Mouse (Mus musculus): ENCODE measurements around the gene Rab40c.

The Rab40c gene

DNA sequence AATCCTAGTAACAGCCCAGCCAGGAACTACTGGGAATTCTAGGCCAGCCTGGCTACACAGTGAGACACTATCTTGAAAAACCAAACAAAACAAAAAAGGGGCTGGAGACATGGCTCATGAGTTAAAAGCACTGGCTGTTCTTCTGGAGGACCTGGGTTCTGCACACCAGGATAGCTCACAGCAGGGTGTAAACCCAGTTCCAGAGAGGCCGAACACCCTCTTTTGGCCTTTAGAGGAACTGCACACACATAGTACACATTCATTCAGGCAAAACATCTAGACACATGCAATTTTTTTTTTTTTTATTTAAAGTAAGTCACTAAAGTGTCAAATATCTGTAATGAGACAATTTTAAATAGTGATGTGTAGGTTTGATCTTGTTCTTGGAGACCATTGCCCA lies 19.3 kb downstream of the Rab40c start:
- in situ Hi-C loops (cut with MboI, MseI), result no loop called here

DNA sequence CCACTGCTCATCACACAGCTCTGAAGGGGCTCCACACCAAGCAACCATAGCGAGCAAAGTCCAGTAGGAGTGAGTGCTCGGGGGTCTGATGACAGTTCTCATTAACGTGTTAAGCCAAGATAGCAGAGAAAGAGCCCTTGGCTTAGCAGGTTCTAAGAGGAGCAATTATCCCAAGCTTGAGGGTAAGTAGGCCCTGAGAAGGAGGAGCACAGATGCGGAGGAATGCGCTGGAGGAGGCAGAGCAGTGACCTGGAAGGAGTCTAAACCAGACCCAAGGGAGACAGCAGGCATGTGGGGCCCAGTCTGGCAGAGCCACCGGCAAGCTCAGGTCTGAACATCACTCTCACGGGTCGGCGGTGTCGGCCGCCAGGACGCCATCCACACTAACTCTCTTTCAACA lies 23.6 kb downstream of the Rab40c start:
- in situ Hi-C loops (cut with MboI, MseI), result no loop called here

DNA sequence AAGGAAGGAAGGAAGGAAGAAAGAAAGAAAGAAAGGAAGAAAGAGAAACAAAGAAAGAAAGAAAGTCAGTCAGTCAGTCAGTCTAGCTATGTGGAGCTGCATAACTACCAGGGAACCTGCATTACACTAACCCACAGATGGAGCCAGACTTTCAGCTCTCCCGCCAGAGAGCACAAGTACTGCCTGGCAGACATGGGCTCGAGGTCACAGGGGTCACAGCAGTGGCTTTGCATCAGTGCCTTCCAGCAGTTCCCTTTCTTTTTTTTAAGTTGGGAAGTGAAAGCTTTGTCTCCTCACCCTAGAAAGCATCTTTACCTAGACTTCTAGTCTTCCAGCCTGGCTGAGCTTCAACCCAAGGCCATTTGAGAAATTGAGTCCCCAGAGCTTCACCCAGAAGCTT lies 24.1 kb downstream of the Rab40c start:
- in situ Hi-C loops (cut with MboI, MseI), result no loop called here

DNA sequence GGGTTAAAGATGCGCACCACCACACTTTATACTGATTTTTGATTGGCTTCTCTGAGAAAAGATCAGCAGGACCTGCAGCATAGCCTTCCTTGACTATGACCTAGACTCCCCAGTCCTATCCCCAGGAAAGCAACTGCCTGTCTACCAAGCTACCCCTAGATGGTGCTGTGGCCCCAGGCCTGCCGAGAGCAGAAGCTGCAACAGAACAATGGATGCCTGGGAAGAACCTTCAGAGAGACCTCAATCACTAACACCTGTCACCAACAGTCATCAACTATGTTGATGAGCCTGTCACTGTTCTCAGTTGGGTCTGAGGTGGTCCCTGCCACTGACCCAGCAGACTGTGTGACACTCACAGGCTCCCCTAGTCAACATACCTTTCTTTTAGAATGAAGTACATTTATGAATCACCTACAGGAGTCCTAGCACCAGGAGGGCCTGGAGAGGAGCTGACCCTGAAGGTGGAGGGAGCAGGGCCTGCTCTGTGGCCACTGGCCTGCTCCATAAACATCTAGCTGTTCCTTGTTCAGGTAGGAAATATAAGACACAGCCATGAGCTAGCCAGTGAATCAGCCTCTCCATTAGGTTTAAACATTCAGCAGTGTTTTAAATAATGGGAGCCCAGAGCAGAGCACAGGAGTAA lies 25.4 kb downstream of the Rab40c start:
- in situ Hi-C loops (cut with MboI, MseI), result no loop called here

DNA sequence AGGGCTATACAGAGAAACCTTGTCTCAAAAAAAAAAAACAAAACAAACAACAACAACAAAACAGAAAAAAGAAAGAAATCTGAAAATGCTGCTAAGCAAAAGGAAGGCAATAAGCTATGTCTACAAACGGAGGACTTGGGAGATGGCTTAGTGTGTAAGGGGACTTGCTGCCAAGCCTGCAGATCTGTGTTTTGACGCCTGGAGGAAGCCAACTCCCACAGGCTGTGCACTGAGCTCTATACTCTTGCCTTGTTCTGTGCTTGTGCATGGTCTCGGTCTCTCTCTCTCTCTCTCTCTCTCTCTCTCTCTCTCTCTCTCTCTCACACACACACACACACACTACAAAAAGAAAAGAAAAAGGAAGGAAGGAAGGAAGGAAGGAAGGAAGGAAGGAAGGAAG lies 30.7 kb downstream of the Rab40c start:
- in situ Hi-C loops (cut with MboI, MseI), result loop anchor here (5.0 kb wide), 1 partner anchor 103 kb away; no protein-coding TSS in a partner anchor

DNA sequence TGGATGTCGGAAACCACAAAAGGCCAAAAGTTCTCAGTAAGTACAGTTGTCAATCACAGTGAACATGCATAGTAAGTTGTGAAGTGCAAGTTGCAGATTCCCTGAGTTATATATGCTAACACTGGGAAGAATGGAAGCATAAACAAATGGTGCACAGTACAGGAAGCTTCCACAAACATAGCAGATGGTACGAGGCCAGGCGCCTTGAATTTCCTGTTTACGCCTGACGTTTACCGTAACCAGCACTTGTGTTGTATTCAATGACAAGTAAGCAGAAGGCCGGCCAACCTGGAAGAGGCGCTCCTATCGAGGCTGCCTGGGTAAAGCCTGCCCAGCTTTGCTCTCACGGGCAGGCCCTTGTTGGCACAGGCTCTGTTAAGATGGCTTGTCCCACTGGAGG lies 32.1 kb downstream of the Rab40c start:
- in situ Hi-C loops (cut with MboI, MseI), result loop anchor here (5.0 kb wide), 1 partner anchor 105 kb away; no protein-coding TSS in a partner anchor

DNA sequence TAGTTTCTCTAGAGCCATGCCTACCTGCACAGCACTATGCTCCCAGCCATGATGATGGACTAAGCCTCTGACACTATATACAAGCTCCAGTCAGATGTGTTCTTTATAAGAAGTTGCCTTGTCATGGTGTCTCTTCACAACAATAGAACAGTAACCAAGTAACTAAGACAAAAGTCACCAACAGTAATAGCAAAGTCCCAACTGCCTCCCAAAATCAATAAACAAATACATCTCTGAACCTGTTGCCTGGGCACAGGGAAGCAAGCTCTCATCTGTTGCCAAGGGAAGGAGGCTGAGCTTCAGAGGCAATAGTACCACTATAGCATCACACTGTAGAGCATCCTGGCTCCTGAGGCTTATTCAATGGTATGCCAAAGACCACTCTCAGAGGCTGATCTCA lies 32.7 kb downstream of the Rab40c start:
- in situ Hi-C loops (cut with MboI, MseI), result loop anchor here (5.0 kb wide), 1 partner anchor 105 kb away; no protein-coding TSS in a partner anchor

DNA sequence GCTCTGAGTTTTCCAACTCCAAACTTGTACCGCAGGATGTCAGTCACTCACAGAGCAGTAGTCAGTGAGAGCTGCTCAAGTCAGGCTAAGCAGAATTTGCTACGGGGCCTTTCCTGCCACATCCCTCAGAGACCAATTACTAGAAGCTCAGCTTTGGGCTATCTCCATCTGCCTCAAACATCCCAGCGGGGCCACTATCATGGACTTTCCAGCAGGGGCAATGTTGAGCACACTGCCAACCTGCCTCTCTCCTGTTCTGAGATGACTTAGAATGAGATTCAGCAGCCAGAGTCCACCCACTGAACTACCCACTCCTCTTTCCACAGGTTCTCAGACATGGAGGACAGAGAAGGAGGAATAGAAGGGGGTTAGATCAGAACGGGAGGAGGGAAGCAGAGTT lies 33.9 kb downstream of the Rab40c start:
- in situ Hi-C loops (cut with MboI, MseI), result loop anchor here (5.0 kb wide), 1 partner anchor 107 kb away; no protein-coding TSS in a partner anchor

DNA sequence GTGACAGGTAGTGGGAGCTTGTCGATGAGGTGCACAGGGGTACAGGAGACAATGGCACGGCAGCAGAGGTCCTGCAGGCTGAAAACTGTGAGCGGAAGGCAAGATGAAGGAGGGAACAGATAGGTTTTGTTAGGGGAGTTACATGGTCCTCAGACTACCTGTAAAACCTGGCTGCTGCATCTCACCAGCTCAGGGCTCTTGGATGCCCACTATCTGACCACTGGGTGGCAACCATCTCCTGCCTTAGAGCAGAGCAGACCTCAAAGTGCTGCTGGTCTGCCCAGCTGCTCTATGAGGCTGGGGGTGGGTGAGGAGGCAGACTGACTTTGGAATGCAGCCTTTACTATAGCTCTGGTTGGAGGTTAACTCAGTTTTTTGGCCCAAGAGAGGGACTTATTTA lies 35.7 kb downstream of the Rab40c start:
- in situ Hi-C loops (cut with MboI, MseI), result no loop called here

DNA sequence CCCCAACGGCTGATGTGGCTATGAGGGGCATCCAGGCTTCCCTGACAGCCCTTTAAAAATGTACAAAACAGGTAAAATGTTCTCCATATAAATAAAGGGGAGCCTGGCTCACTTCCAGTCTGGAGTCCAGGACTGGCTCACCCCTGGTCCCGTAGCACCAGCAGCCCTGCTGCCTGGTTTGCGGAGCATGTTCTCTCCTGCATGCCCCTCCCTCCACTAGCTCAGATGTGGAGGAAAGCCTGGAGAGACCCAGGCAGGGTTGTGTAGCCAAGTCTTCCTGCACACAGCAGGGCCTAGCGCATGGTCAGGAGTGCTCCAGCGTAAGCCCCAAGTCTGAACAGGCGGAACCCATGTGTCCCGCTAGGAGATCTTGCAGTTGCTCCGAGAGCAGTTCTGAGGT lies 36.3 kb downstream of the Rab40c start:
- in situ Hi-C loops (cut with MboI, MseI), result no loop called here

DNA sequence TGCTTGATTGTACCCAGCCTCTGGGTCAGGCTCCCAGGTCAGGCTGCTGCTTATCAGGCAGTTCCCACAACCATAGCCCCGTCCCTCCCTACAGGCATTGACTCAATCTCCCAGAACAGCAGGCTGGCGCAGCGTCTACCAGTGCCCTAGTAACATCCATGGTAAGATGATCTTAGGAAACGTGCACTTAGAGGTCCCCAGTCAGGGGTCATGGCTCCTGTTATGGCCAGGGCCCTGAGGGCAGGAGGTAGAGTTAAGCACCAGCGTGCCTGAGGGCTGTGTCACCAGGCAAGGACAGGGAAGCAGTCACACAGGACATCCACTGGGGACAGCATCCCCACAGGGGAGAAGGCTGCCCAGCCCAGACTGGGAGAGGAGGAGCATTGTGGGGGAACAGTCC lies 37.2 kb downstream of the Rab40c start:
- in situ Hi-C loops (cut with MboI, MseI), result no loop called here

DNA sequence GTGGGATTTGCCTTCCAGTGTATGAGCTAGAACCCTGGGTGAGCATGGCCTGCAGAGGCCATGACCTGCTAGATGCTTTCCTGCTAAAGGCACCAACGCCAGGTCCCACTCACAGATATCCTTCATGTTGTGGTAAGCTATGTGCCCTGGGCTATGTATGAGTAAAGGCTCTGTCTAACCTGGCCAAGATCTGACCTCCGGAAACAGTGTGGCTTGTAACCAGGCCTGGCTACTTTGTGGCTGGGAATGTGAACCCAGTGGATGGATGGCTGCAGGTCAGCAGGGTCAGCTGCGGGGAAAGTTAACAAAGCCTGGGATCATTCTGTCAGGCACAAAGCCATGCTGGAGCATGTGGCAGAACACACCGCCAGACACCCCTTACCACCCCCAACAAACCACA lies 37.8 kb downstream of the Rab40c start:
- in situ Hi-C loops (cut with MboI, MseI), result no loop called here

DNA sequence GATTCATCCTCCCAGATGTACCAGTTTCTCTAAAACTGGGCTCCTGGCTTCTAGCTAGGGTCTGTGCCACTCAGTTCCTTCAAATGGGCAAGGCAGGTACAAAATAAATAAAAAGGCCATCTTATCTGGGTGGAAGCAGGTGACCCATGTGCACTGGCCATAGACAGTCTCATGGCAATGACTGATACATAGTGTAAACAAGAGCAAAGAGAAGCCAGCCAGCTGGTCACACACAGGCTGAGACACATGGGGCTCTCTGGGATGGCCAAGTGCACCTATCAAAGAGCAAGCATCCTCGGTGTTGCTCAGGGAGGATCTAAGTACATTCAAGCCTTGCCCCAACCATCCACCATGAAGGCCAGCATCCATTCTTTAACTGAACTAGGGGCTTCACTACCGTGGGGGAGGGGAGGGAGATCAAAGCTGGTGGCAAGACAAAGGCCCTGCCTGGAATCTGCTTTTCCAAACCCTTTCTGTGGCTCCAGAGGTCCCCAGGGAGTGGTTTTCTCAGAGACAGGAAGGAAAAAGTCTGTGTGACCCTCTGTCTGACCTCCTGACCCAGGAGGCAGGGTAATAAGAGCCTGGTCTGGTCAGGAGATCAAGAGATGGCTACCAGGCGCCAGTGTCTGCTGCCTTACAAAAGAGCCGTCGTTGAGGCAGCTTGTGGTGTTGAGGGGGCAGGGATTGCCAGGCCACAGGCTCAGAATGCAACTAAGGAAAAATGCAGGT lies 38.5 kb downstream of the Rab40c start:
- in situ Hi-C loops (cut with MboI, MseI), result no loop called here

DNA sequence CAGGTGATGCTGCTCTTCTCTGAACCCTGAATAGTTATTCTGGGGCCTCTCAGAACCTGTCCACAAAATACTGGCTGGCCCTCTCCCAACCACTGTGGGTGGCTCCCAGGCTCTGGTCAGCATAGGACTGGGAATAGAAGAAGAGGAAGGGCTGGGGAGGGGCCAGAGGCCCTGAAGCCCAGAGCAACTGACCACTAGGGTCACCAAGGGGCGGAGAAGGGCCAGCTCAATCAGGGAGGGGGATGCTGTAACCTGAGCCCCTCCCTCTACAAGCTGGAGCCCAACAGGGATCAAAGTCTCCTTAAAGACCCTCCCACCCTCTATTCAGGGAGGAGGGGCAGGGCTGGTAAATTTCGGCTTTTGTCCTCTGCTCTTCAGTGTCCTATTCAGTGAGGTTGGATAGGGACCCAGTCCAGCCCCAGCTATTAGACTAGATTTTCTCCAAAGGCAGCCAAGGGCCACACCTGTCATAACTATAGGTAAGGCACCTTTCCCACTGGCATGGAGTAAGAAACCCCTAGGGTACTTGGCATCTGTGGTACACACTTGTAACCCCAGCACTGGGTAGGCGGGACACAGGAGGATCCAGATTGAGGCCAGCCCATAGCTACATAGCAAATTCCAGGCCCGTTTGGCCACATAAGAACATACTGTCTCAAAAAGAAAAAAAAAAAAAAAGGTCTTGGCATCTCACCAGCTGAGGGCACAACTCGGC lies 39.2 kb downstream of the Rab40c start, which contains the start of gene Wfikkn1:
Wfikkn1 (minus strand) TSS at position 663 of the 715 bp plus-strand sequence.
- in situ Hi-C loops (cut with MboI, MseI), result no loop called here

DNA sequence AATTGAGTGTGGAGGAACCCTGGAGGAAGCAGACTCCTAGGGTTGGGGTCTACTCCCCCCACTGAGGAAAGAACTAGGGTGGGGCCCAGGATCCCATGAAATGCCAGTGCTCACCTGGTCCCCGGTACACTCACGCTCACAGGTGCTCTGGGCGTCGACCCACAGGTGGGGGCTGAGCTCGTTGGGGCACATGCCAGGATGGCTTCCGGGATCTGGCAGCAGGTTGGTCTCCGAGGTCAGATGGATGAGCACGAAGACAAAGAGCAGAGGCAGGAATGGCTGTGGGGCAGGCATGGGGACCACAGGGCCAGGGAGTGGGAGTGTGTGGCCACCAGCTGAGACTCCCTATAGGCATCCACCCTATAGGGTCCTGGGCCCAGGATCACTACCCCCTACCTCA lies 39.8 kb downstream of the Rab40c start:
- in situ Hi-C loops (cut with MboI, MseI), result no loop called here

DNA sequence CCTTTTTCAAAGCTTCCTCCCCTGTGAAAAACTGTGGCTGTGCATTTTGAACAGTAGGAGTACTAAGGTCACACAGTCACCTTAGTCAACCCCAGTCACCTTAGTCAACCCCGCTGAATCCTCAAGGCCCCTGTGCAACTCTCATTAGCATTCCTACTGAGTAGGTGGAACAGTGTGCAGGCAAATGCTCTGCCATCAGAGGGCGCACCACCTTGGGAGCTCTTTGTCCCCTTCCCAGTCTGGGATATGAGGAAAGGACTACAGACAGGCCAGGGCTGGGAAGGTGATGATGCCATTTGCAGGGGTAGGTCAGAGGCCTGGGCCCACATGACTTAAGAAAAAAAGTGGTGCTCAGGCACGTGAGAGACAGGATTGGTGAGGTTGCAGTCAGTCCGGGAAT lies 40.3 kb downstream of the Rab40c start:
- in situ Hi-C loops (cut with MboI, MseI), result no loop called here

DNA sequence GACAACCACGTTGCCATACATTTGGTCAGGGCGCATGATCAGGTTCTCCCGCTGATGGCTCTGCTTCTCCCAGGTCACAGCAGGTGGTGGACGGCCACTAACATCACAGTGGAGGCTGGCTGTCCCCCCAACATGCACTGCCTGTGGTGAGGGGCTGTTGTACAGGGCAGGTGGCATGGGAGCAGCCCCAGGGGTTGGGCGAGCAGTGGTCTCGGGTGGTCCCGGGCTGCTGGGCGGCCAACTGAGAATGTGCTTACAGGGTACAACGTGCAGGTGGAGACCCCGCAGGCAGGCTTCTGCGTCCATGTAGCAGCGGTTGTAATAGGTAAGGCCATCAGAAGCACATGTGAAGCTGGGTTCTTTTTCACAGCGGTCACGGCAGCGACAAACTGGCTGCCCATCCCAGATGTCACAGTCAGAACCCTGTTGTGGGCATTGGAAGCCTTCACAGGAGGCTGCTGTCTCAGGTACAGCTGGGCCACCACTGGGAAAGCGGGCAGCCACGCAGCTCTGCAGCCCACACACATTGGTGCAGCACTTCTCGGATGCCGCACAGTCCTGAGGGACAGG lies 40.8 kb downstream of the Rab40c start:
- in situ Hi-C loops (cut with MboI, MseI), result no loop called here

DNA sequence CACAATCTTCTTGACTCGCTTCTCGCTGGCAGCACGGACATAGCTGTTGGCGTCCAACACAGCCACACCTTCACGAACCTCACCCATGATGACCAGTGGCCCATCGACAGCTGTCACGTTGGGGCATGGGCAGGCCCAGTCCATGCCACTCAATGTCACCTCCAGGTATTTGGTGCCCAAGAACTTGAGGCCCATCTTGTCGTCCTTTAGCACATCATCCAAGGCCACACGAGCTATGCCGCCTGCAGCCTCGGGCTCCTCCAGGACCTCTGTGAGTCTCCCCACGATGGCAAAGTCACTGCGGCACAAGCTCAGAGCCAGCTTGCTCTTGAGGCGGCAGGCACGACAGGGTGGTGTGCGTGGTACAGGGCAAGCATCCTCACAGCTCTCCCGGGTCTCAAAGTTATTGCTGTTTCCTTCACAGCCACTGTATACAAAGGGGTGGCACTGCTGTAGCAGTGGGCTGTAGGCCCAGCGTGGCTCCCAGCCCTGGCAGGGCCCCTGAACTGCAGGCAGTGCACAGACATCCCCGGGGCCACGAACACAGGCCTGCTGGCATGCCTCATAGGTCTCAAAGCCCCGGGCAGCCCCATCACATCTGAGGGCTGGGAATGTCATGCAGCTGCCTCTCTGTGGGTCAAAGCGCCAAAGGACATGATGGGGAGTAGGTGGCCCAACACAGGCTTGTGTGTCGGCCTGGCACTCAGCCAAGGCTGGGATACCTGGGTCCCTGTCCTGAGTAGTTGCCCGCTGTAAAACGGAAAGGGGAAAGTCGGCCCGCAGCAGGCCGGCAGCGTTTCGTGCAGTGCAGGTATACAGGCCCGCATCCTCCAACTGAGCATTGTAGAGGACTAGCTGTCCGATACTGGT lies 41.6 kb downstream of the Rab40c start:
- in situ Hi-C loops (cut with MboI, MseI), result no loop called here

DNA sequence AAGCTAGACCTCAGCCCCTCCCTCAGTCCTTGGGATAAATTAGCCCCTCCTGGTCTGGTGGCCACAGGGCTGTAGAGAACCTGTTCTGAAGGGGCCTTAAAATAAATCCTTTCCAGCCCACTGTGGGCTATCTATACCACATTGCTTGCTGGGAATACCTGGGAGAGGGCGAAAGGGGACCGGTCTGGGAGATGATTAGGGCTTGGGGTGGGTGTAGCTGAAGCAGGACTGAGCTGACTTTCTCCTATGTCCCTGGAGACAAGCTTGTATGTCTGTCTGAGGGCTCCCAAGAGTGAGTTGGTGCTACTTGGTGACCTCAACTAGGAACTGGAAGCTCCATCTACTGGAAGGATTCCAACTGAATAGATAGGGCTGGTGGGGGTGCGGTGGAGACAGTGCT lies 42.5 kb downstream of the Rab40c start:
- in situ Hi-C loops (cut with MboI, MseI), result no loop called here

DNA sequence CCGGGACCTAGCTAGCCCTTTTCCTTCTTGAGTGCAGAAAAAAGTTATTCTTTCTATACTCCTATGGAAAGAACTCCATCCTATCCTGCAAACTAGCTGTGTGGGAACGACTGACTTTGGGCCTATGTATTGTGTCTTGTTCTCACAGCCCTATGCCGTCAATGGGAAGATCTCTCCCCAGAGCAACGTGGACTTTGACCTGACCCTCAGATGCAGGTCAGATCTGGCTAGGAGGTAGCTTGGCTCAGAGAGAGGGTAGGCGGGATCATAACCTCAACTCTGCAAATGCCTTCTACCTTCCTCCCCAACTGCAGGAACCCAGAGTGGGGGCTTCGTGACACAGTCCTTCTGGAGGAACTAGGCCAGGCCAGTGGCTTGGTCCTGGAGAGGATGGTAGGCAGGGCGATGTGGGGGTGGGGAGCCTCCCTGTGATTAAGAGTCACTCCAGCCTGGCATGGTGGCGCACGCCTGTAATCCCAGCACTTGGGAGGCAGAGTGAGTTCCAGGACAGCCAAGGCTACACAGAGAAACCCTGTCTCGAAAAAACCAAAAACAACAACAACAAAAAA lies 43.1 kb downstream of the Rab40c start:
- in situ Hi-C loops (cut with MboI, MseI), result no loop called here

Data from regulatory T cell (primary cell).